Mouse (Mus musculus): ENCODE data around the gene Fgf7.

DNA sequence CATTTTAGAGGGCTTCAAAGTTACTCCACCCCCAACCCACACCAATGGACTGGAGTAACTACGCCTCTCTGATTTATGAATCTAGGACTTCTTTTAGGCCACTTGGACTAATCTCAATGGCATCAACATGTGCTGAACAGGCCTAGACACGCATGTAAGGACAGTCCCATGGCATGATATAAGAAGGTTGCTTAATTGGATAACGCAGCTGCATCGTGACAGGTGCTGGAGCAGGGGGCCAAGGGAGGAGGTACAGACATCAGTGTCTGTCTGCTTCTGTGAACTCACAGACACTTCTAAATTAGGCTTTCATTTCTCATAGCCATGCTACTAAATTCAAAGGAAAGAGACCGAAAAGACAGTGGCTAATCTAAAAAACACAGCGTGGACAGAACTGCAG is 6.8 kb downstream of the Fgf7 start:
- no peak for TF ChIP-seq CTCF (IDR thresholded peaks at IDR 0.05; ENCODE audit: extremely low read depth, insufficient read depth, low read length)
- no peak for TF ChIP-seq POLR2A (IDR thresholded peaks at IDR 0.05; ENCODE audit: extremely low read depth, insufficient read depth, low read length)
